Mouse (Mus musculus): ENCODE data around the gene Rsph14. TPM values are rescaled to one million over a fixed set of nuclear protein-coding genes. Genes with fewer than 3 reads are reported as not detected.

The Rsph14 gene
- total and polyA plus RNA-seq, 3 experiments, result not detected

- Histone ChIP-seq H3K79me2 (ENCODE audit: control insufficient read depth, insufficient read depth, low read length, poor library complexity) (no peaks in the 10 kb centered on the region), H3K4me1 (ENCODE audit: control insufficient read depth in 1 of 2, insufficient read depth in 2 of 2, low read length in 2 of 2) (no peaks in the 10 kb centered on the region), H3K27ac (ENCODE audit: control insufficient read depth, low read depth, low read length) (no peak overlapping the region), H3K36me3 (ENCODE audit: control insufficient read depth in 1 of 2, insufficient read depth in 2 of 2, low read length in 2 of 2) (no peaks in the 10 kb centered on the region), H3K4me3 (ENCODE audit: control insufficient read depth in 1 of 2, insufficient read depth in 1 of 2, low read depth in 2 of 2, low read length in 2 of 2) (no peak overlapping the region), H3K9ac (ENCODE audit: control insufficient read depth, low read depth, low read length, poor library complexity, severe bottlenecking) (no peak overlapping the region), H3K27me3 (ENCODE audit: control insufficient read depth in 1 of 2, insufficient read depth in 2 of 2, low read length in 2 of 2) (no peaks in the 10 kb centered on the region), H3K9me3 (replicated peaks; ENCODE audit: insufficient read depth, low read length) (no peaks in the 10 kb centered on the region)
- no peak for TF ChIP-seq BHLHE40 (IDR thresholded peaks at IDR 0.05; ENCODE audit: borderline replicate concordance, low read depth, low read length)
- no peak for TF ChIP-seq RCOR1 (IDR thresholded peaks at IDR 0.05; ENCODE audit: low read depth, low read length)
- DNase-seq (ENCODE audit: low read depth, low spot score), result no peak
These were observed 31.0 kb downstream of the Rsph14 start for GRCm38 (mm10) chr10:75001391-75001790.

- no peak for DNase-seq (ENCODE audit: low read depth, low spot score)
- Histone ChIP-seq H3K27me3 (ENCODE audit: control insufficient read depth in 1 of 2, insufficient read depth in 2 of 2, low read length in 2 of 2) (no peaks in the 10 kb centered on the region), H3K4me3 (ENCODE audit: control insufficient read depth in 1 of 2, insufficient read depth in 1 of 2, low read depth in 2 of 2, low read length in 2 of 2) (no peak overlapping the region), H3K27ac (ENCODE audit: control insufficient read depth, low read depth, low read length) (no peak overlapping the region), H3K79me2 (ENCODE audit: control insufficient read depth, insufficient read depth, low read length, poor library complexity) (no peaks in the 10 kb centered on the region), H3K4me1 (ENCODE audit: control insufficient read depth in 1 of 2, insufficient read depth in 2 of 2, low read length in 2 of 2) (no peaks in the 10 kb centered on the region), H3K36me3 (ENCODE audit: control insufficient read depth in 1 of 2, insufficient read depth in 2 of 2, low read length in 2 of 2) (no peaks in the 10 kb centered on the region), H3K9ac (ENCODE audit: control insufficient read depth, low read depth, low read length, poor library complexity, severe bottlenecking) (no peak overlapping the region), H3K9me3 (replicated peaks; ENCODE audit: insufficient read depth, low read length) (no peaks in the 10 kb centered on the region)
- TF ChIP-seq MYC (IDR thresholded peaks at IDR 0.05; ENCODE audit: low read depth, low read length) (no peak), GABPA (IDR thresholded peaks at IDR 0.05; ENCODE audit: low read depth, low read length) (no peak), CTCF (IDR thresholded peaks at IDR 0.05 in 2 of 3, conservative IDR thresholded peaks at IDR 0.05 in 1 of 3; ENCODE audit: control insufficient read depth in 1 of 3, insufficient read depth in 1 of 3, low read depth in 2 of 3, low read length in 3 of 3, poor library complexity in 1 of 3, severe bottlenecking in 1 of 3) (no peak), GATA1 (IDR thresholded peaks at IDR 0.05; ENCODE audit: low read depth, low read length) (no peak), ZNF384 (IDR thresholded peaks at IDR 0.05; ENCODE audit: low read depth, low read length) (no peak), RCOR1 (IDR thresholded peaks at IDR 0.05; ENCODE audit: low read depth, low read length) (no peak), EP300 (IDR thresholded peaks at IDR 0.05; ENCODE audit: low read depth in 1 of 2, low read length in 2 of 2) (no peak), MAZ (IDR thresholded peaks at IDR 0.05; ENCODE audit: low read depth, low read length) (no peak)
These were observed 37.0 kb downstream of the Rsph14 start for GRCm38 (mm10) chr10:74995377-74995776.

GRCm38 (mm10) chr10:74994863-74995262, 37.5 kb downstream of the Rsph14 start:
- H3K4me1 ChIP-seq (ENCODE audit: control insufficient read depth in 1 of 2, insufficient read depth in 2 of 2, low read length in 2 of 2), result no peaks in the 10 kb centered on the region
- H3K27ac ChIP-seq (ENCODE audit: control insufficient read depth, low read depth, low read length), result no peak overlapping the region
- no peak for TF ChIP-seq UBTF (IDR thresholded peaks at IDR 0.05; ENCODE audit: borderline replicate concordance, insufficient read depth, low read depth, low read length)
- no peak for TF ChIP-seq ETS1 (IDR thresholded peaks at IDR 0.05; ENCODE audit: low read depth, low read length)
- no peak for TF ChIP-seq ZKSCAN1 (IDR thresholded peaks at IDR 0.05; ENCODE audit: low read depth, low read length)
- TF ChIP-seq POLR2AphosphoS5 (IDR thresholded peaks at IDR 0.05; ENCODE audit: borderline replicate concordance, low read depth, low read length), result no peak
- TF ChIP-seq CHD1 (IDR thresholded peaks at IDR 0.05; ENCODE audit: low read depth, low read length), result no peak
- no peak for TF ChIP-seq BHLHE40 (IDR thresholded peaks at IDR 0.05; ENCODE audit: borderline replicate concordance, low read depth, low read length)
- TF ChIP-seq HCFC1 (IDR thresholded peaks at IDR 0.05; ENCODE audit: low read depth, low read length), result no peak
- TF ChIP-seq ZNF384 (IDR thresholded peaks at IDR 0.05; ENCODE audit: low read depth, low read length), result no peak
- TF ChIP-seq TBP (IDR thresholded peaks at IDR 0.05; ENCODE audit: low read depth, low read length), result no peak
- TF ChIP-seq CTCF (IDR thresholded peaks at IDR 0.05 in 2 of 3, conservative IDR thresholded peaks at IDR 0.05 in 1 of 3; ENCODE audit: control insufficient read depth in 1 of 3, insufficient read depth in 1 of 3, low read depth in 2 of 3, low read length in 3 of 3, poor library complexity in 1 of 3, severe bottlenecking in 1 of 3), result no peak
- no peak for TF ChIP-seq MXI1 (IDR thresholded peaks at IDR 0.05; ENCODE audit: low read depth, low read length)
- TF ChIP-seq MAFK (IDR thresholded peaks at IDR 0.05; ENCODE audit: borderline replicate concordance, low read depth, low read length), result no peak
- no peak for TF ChIP-seq POLR2A (IDR thresholded peaks at IDR 0.05; ENCODE audit: control insufficient read depth in 1 of 2, insufficient read depth in 1 of 2, low read depth in 1 of 2, low read length in 2 of 2, poor library complexity in 1 of 2)
- no peak for TF ChIP-seq USF2 (IDR thresholded peaks at IDR 0.05; ENCODE audit: borderline replicate concordance in 1 of 2, insufficient read depth in 1 of 2, low read depth in 1 of 2, low read length in 2 of 2)
- no peak for TF ChIP-seq E2F4 (IDR thresholded peaks at IDR 0.05; ENCODE audit: borderline replicate concordance, low read depth, low read length)
- no peak for TF ChIP-seq MAX (IDR thresholded peaks at IDR 0.05; ENCODE audit: low read length)
- no peak for TF ChIP-seq EP300 (IDR thresholded peaks at IDR 0.05; ENCODE audit: low read depth in 1 of 2, low read length in 2 of 2)
- TF ChIP-seq ZC3H11A (IDR thresholded peaks at IDR 0.05; ENCODE audit: low read depth, low read length), result no peak
- TF ChIP-seq KAT2A (conservative IDR thresholded peaks at IDR 0.05; ENCODE audit: low read depth, low read length), result no peak
- TF ChIP-seq MAZ (IDR thresholded peaks at IDR 0.05; ENCODE audit: low read depth, low read length), result no peak
- no peaks in the 10 kb centered on the region for H3K79me2 ChIP-seq (ENCODE audit: control insufficient read depth, insufficient read depth, low read length, poor library complexity)
- DNase-seq (ENCODE audit: low read depth, low spot score), result no peak
- no peak overlapping the region for H3K4me3 ChIP-seq (ENCODE audit: control insufficient read depth in 1 of 2, insufficient read depth in 1 of 2, low read depth in 2 of 2, low read length in 2 of 2)
- no peak overlapping the region for H3K9ac ChIP-seq (ENCODE audit: control insufficient read depth, low read depth, low read length, poor library complexity, severe bottlenecking)
- H3K27me3 ChIP-seq (ENCODE audit: control insufficient read depth in 1 of 2, insufficient read depth in 2 of 2, low read length in 2 of 2), result no peaks in the 10 kb centered on the region
- no peaks in the 10 kb centered on the region for H3K9me3 ChIP-seq (replicated peaks; ENCODE audit: insufficient read depth, low read length)
- no peaks in the 10 kb centered on the region for H3K36me3 ChIP-seq (ENCODE audit: control insufficient read depth in 1 of 2, insufficient read depth in 2 of 2, low read length in 2 of 2)
